Mouse (Mus musculus): ENCODE measurements around the gene Phactr2. TPM values are rescaled to one million over a fixed set of nuclear protein-coding genes. Genes with fewer than 3 reads are reported as not detected.

The Phactr2 gene
- polyA plus RNA-seq, 1 experiment from 2014 or later, result 6.4 TPM

DNA sequence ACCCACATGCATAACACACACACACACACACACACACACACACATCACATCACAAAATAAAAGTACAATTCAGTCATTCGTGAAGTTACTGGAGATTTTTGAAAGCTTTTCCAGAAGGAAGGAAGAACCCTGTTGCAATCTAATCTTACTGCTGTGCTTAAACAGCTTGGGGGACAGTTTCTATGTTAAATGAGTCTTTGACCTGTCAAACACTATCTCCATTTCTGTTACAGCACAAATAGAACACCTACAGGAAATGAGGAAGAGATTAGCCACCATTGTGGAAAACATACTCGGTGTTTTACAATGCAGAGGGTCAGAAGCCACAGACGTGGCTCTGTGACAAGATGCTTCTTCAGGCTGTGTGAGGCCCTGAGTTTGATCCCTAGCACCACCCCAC is 164.1 kb downstream of the Phactr2 start:
- H3K9ac ChIP-seq (replicated peaks), result no peak overlapping the region
- no peaks in the 10 kb centered on the region for H3K36me3 ChIP-seq
- no peak overlapping the region for H3K4me2 ChIP-seq (replicated peaks)
- ATAC-seq, result no peak
- H3K4me1 ChIP-seq (replicated peaks), result peaks cover 12% of the 10 kb centered on the region; the same call in 1 of the 2 replicates
- no peaks in the 10 kb centered on the region for H3K27me3 ChIP-seq
- H3K27ac ChIP-seq, result no peak overlapping the region
- no peak overlapping the region for H3K4me3 ChIP-seq (replicated peaks)
- 72% methylated on average over 3 of the region's 3 CpGs for WGBS
- no peaks in the 10 kb centered on the region for H3K9me3 ChIP-seq

DNA sequence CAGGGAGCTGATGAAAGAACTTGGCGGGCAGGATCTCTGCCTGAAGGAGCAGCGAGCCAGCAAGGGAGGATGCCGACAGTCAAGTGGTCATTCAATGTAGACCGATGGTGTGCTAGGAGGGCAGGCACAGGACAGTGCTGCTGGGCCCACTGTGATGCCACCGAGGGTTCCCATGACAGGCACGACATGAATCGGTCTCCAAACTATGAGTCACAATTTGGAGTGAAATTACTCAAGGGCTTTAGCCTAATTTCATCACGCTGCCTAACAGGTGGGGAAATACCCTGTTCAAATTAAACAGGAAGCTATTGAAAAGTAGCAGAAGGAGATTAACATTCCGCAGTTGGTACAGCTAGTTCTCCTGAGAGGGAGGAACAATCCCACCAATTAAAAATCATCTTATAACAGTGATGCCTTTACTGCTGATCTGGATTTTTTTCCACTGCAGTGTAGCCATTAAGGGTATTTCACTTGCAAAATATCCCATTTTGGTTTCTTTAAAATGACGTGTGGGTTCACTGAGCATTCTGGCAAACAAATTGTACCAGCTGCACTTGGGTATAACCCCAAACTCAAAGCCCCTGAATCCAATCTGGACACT is 169.5 kb downstream of the Phactr2 start:
- no peak overlapping the region for H3K4me2 ChIP-seq (replicated peaks)
- ATAC-seq, result peak; percentile 56; the same call in 1 of the 2 replicates
- WGBS, result 71% methylated on average over 10 of the region's 10 CpGs

DNA sequence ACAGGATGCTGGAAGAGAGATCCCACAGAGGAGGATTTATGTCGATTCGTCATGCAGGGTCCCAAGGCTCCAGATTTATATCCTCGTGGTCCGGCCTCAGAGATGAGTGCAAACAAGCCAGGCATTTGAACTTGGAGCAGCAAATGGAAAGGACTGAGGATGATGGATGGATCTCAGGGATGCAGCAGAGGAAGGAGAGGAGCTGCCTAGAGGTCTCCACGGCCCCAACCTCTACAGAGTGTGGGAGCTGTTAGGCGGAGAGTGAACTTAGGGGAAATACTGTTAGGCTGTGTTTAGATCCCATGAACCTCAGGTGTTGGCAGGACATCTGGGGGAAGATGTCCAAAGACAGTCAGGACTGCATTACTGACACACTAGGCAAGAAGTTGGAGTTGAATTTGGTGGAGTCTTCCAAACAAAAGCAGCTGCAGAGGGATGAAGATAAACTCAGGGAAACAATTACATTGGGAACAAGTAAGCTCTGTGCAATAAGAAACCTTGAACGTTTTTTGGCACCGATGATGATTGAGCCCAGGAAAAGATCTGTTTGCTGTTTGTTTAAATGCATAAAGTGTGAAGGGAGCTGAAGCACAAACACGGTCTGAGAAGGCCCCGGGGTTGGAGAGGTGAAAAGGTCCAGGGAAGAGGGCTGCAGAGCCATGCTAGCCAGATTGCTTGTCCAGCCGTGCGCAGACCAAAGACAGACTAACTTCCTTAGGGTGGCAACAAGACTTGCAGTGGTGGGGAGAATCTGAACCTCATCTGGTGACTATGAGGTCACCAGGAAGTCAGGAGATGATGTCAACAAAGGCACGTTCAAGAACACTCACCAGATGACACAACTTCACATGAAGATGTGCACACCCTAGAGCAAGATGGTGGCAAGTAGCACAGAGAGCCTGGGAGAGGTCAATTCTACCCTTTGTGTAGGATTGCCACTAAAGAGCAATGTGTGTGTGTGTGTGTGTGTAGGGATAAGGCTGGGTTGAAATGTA is 170.6 kb downstream of the Phactr2 start:
- WGBS, result 83% methylated on average over 13 of the region's 13 CpGs
- no peak overlapping the region for H3K4me2 ChIP-seq (replicated peaks)
- H3K36me3 ChIP-seq, result no peaks in the 10 kb centered on the region
- H3K4me3 ChIP-seq (replicated peaks), result no peak overlapping the region
- no peaks in the 10 kb centered on the region for H3K27me3 ChIP-seq
- H3K9me3 ChIP-seq, result no peaks in the 10 kb centered on the region
- H3K4me1 ChIP-seq (replicated peaks), result no peaks in the 10 kb centered on the region
- no peak for ATAC-seq
- no peak overlapping the region for H3K9ac ChIP-seq (replicated peaks)
- H3K27ac ChIP-seq, result no peak overlapping the region

More for the DNA sequence above, 169.5 kb downstream of the Phactr2 start:
- Histone ChIP-seq H3K9me3 (no peaks in the 10 kb centered on the region), H3K27ac (no peak overlapping the region), H3K27me3 (no peaks in the 10 kb centered on the region), H3K36me3 (no peaks in the 10 kb centered on the region), H3K9ac (replicated peaks) (no peak overlapping the region), H3K4me1 (replicated peaks) (no peaks in the 10 kb centered on the region), H3K4me3 (replicated peaks) (no peak overlapping the region)

DNA sequence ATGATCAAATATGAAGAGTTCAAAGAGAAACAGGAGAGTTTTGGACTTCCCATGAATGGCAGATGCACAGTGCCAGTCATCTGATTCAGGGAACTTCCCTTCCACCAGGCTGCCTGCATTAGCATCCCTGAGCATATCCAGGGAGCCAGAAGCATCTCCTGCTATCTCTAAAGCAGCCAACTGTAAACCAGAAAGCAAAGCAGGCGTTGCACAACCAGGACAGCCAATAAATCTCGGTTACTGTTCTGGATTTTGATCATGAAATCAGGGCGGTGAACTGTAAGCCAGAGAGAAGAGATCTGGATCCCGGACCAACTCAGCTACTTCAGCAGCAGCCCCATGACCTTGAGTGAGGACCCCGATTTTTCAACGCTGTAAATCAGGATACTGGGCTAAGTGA is 173.6 kb downstream of the Phactr2 start:
- no peaks in the 10 kb centered on the region for H3K4me1 ChIP-seq (replicated peaks)
- H3K27ac ChIP-seq, result no peak overlapping the region
- ATAC-seq, result no peak
- H3K9ac ChIP-seq (replicated peaks), result no peak overlapping the region
- no peaks in the 10 kb centered on the region for H3K27me3 ChIP-seq
- no peak overlapping the region for H3K4me3 ChIP-seq (replicated peaks)
- H3K9me3 ChIP-seq, result no peaks in the 10 kb centered on the region
- 92% methylated on average over 6 of the region's 6 CpGs for WGBS
- H3K4me2 ChIP-seq (replicated peaks), result no peak overlapping the region
- no peaks in the 10 kb centered on the region for H3K36me3 ChIP-seq

DNA sequence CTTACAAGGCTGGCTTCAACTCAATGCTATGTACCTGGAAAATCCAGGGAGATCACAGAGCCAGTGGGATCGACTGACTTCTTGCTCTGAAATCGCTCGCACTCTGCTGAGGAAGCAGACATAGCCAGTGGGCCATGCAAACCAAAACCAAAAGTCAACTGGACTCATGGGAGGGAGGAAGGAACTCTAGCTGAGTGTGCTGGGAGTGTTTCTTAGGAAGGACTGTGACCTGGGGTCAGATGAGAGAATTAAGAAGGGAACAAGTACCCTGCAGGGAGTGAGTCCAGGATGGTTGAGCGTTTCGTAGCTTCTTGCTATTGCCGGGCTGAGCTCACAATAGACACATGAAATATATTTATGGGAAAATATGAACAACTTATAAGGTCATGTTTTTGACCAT is 174.0 kb downstream of the Phactr2 start:
- no peak for ATAC-seq
- H3K4me2 ChIP-seq (replicated peaks), result no peak overlapping the region
- H3K4me1 ChIP-seq (replicated peaks), result no peaks in the 10 kb centered on the region
- H3K36me3 ChIP-seq, result no peaks in the 10 kb centered on the region
- no peaks in the 10 kb centered on the region for H3K9me3 ChIP-seq
- 79% methylated on average over 6 of the region's 6 CpGs for WGBS
- H3K27ac ChIP-seq, result no peak overlapping the region
- H3K4me3 ChIP-seq (replicated peaks), result no peak overlapping the region
- no peaks in the 10 kb centered on the region for H3K27me3 ChIP-seq
- H3K9ac ChIP-seq (replicated peaks), result no peak overlapping the region

DNA sequence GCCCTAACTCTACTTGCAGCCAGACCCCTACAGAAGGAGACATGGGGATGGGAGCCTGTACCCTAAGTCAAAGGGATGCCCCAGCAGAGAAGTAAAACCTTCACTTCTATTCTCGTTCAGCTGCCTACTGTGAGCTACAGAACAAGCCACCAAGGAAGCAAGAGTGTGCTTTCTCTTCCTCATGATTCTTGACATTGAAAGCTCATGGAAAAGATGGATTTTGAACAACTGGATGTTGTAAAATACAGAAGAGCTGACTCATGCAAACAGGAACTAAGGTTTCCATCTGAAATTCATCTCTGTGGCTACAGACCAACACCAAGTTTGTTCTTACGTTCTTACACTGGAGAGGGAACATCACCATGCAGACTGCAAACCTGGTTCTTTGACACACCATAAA is 179.3 kb downstream of the Phactr2 start:
- no peak overlapping the region for H3K9ac ChIP-seq (replicated peaks)
- no peaks in the 10 kb centered on the region for H3K4me1 ChIP-seq (replicated peaks)
- no peaks in the 10 kb centered on the region for H3K27me3 ChIP-seq
- no peak for ATAC-seq
- no peak overlapping the region for H3K27ac ChIP-seq
- no peaks in the 10 kb centered on the region for H3K9me3 ChIP-seq
- no peak overlapping the region for H3K4me3 ChIP-seq (replicated peaks)
- WGBS, result 92% methylated on average over 2 of the region's 2 CpGs
- H3K4me2 ChIP-seq (replicated peaks), result no peak overlapping the region
- no peaks in the 10 kb centered on the region for H3K36me3 ChIP-seq

DNA sequence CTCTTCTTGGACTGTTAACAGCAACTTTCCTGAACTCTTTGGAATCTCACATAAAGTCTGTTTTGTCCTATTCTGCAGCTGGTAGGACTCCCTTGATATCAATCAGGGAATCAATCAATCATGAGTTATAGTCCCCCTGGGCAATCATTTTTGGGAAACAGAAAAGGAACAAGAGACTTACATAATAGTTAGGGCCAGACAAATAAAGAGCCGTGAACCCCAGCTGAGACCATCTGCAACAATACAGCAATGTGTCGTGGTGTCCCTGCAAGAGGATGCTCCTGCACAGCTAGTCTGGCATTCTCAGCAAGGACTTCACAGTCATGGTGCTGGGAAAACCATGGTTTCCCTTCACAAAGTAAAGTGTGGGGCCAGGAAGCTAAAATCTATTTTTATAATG is 182.2 kb downstream of the Phactr2 start:
- WGBS, result 44% methylated on average over 2 of the region's 2 CpGs
- Histone ChIP-seq H3K9me3 (no peaks in the 10 kb centered on the region), H3K4me2 (replicated peaks) (no peak overlapping the region), H3K27ac (no peak overlapping the region), H3K36me3 (no peaks in the 10 kb centered on the region), H3K4me3 (replicated peaks) (no peak overlapping the region), H3K9ac (replicated peaks) (no peak overlapping the region), H3K4me1 (replicated peaks) (0 out of 2 replicates have a peak, but pooled peaks cover 3% of the 10 kb centered on the region), H3K27me3 (no peaks in the 10 kb centered on the region)
- no peak for ATAC-seq

DNA sequence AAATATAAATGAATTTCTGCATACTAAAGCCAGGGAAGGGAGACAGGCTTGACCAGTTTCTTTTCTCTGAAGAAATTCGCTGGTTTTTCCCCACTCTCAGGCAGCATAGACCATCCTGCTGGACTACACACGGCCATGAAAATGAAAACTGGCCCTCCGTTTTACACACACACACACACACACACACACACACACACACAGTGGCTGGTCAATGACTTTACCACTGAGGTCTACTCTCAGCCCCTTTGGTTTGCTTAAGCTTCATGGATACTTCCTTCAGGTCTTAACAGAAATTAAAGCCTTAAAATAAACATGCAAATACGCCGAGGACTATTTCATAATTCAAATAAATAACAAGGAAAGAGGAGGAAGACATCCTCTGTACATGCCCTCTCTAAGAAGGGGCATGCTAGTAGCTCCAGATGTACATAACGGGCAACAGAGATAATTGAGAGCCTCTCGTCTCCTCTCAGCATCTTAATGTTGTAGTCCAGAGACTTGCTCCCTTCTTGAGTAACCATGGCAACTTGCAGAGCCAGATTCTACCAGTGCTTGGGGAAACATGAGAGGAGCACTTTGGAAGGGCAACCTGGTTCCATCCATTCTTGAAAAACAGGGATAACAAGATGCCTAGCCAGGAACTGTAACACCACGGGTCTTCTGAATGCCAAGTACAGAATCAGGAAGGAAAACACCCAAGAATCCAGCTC is 184.8 kb downstream of the Phactr2 start:
- Histone ChIP-seq H3K4me1 (replicated peaks) (0 out of 2 replicates have a peak, but pooled peaks cover 3% of the 10 kb centered on the region), H3K4me3 (replicated peaks) (no peak overlapping the region), H3K27ac (no peak overlapping the region), H3K9ac (replicated peaks) (no peak overlapping the region), H3K27me3 (no peaks in the 10 kb centered on the region), H3K9me3 (no peaks in the 10 kb centered on the region), H3K36me3 (no peaks in the 10 kb centered on the region), H3K4me2 (replicated peaks) (no peak overlapping the region)
- ATAC-seq, result peak; percentile 27; the same call in 1 of the 2 replicates
- 76% methylated on average over 8 of the region's 8 CpGs for WGBS

DNA sequence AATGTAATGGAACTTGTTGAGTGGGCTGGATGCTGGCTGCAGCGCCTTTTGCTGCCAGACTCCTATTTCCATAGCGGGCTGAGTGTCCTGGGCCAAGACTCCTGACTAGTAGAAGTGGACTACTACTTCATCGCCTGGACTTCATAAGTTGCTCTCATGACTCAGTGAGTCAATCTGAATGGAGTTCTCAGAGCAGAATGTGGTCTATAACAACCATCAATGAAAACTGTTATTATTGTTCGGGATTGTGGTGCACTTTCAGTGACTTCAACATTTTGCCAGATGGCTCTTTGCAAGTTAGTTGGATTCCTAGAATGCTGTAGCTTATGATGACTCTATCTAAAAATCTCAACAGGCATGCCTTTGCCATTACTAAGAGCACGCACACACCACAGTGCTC is 185.9 kb downstream of the Phactr2 start:
- Histone ChIP-seq H3K4me2 (replicated peaks) (no peak overlapping the region), H3K9ac (replicated peaks) (no peak overlapping the region), H3K4me1 (replicated peaks) (0 out of 2 replicates have a peak, but pooled peaks cover 3% of the 10 kb centered on the region), H3K9me3 (no peaks in the 10 kb centered on the region), H3K27ac (no peak overlapping the region), H3K4me3 (replicated peaks) (no peak overlapping the region), H3K27me3 (no peaks in the 10 kb centered on the region), H3K36me3 (no peaks in the 10 kb centered on the region)
- no peak for ATAC-seq
- WGBS, result 97% methylated on average over 5 of the region's 5 CpGs

DNA sequence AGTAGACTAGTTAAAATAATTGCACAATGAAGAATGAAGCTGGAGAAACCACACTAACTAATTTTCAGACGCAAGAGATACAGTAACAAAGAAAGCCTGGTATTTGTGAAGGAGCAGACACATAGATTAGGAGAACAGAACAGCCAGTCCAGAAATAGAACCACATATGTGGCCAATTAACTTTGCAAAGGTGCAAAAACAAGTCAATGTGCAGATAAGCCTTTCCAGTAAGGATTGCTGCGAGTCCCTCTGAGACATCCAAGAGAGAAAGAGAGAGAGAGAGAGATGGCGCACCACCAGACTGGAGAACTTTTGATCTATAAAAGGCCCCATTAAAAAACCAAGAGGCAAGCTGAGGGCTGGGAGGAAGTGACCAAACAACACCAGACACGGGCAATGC is 190.8 kb downstream of the Phactr2 start:
- Histone ChIP-seq H3K4me1 (replicated peaks) (no peaks in the 10 kb centered on the region), H3K27ac (no peak overlapping the region), H3K4me3 (replicated peaks) (no peak overlapping the region), H3K9me3 (no peaks in the 10 kb centered on the region), H3K36me3 (no peaks in the 10 kb centered on the region), H3K9ac (replicated peaks) (no peak overlapping the region), H3K27me3 (no peaks in the 10 kb centered on the region), H3K4me2 (replicated peaks) (no peak overlapping the region)
- ATAC-seq, result no peak
- 83% methylated on average over 4 of the region's 4 CpGs for WGBS

DNA sequence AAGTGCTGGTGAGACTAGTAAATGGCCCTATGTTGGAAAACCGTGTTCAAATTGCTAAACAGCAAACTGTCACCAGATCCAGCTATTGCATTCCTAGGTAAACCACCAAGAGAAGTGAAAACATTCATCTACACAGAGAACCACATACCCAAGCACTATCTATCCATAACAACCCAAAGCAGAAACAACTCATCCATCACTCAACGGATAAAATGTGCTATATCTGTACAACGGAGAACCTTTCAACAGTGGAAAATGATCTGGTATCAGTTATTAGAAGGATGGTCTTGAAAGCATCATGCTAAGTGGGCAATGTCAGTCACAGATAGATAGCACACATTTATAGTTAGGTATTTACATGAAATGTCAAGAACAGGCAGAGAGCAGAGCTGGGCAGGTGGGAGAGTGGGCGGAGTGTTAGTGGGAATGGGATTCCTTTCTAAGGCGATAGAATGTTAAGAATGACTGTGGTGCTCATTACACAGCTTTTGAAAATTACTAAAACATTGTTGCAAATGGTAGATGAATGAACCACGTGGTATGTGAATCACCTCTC is 193.8 kb downstream of the Phactr2 start:
- no peak overlapping the region for H3K9ac ChIP-seq (replicated peaks)
- H3K27me3 ChIP-seq, result no peaks in the 10 kb centered on the region
- no peaks in the 10 kb centered on the region for H3K36me3 ChIP-seq
- H3K4me3 ChIP-seq (replicated peaks), result no peak overlapping the region
- H3K9me3 ChIP-seq, result no peaks in the 10 kb centered on the region
- no peak overlapping the region for H3K4me2 ChIP-seq (replicated peaks)
- WGBS, result 89% methylated on average over 6 of the region's 6 CpGs
- no peaks in the 10 kb centered on the region for H3K4me1 ChIP-seq (replicated peaks)
- ATAC-seq, result no peak
- no peak overlapping the region for H3K27ac ChIP-seq

DNA sequence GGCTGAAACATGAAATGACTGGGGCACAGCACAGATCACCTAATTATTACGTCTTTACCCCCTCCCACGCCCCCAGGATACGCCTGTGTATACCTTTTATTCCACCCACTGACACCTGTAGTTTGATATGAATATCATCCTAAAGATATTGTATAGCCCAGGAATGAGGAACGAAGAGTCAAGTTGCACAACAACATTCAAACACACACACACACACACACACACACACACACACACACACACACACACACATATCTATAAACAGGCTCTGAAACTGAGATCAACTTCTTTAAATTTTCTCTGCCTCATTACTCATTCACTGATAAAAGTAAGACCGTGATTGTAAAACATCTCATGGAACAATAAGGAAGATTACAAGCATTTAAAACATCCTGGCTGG is 197.9 kb downstream of the Phactr2 start:
- Histone ChIP-seq H3K36me3 (no peaks in the 10 kb centered on the region), H3K4me3 (replicated peaks) (no peak overlapping the region), H3K9ac (replicated peaks) (no peak overlapping the region), H3K27me3 (no peaks in the 10 kb centered on the region), H3K9me3 (no peaks in the 10 kb centered on the region), H3K4me1 (replicated peaks) (no peaks in the 10 kb centered on the region), H3K4me2 (replicated peaks) (no peak overlapping the region), H3K27ac (no peak overlapping the region)
- 88% methylated on average over 5 of the region's 5 CpGs for WGBS
- no peak for ATAC-seq
